Mouse (Mus musculus) cortical plate, adult 2 months (tissue): ENCODE data around the gene Usp54.

ENCODE experiments used
- CTCF ChIP-seq: fragments of 200-500 bp; IDR thresholded peaks from 2 replicates; pipeline ENCODE4 v1.5.1; 2011; ENCODE audit warnings: mild to moderate bottlenecking, control low read depth, low read length; ENCODE audit not compliant: insufficient read depth; ENCODE audit errors: extremely low read depth
- POLR2A ChIP-seq: fragments of 200-500 bp; IDR thresholded peaks from 2 replicates; pipeline ENCODE4 v1.6.1; 2011; ENCODE audit warnings: mild to moderate bottlenecking, low read length, control low read depth; ENCODE audit not compliant: insufficient read depth; ENCODE audit errors: extremely low read depth

GRCm38 (mm10) chr14:20621903-20622302 lies 19.0 kb downstream of the Usp54 start:
- TF ChIP-seq POLR2A (no peak), CTCF (no peak)
